Mouse (Mus musculus) cerebellum, postnatal 14 days (tissue): ENCODE measurements around the gene Mrtfb.
"Not testable (repeated sequence)": the region's sequence is repeated elsewhere in the genome, so short reads cannot be mapped to it uniquely, and the experiment has no call there.

Source experiments
- DNase-seq, 2 experiments: peaks; one replicate each; pipeline ENCODE4 v3.0.0; 2021; ENCODE audit warnings: mixed read lengths in 2 of 2

Mrtfb gene

DNA sequence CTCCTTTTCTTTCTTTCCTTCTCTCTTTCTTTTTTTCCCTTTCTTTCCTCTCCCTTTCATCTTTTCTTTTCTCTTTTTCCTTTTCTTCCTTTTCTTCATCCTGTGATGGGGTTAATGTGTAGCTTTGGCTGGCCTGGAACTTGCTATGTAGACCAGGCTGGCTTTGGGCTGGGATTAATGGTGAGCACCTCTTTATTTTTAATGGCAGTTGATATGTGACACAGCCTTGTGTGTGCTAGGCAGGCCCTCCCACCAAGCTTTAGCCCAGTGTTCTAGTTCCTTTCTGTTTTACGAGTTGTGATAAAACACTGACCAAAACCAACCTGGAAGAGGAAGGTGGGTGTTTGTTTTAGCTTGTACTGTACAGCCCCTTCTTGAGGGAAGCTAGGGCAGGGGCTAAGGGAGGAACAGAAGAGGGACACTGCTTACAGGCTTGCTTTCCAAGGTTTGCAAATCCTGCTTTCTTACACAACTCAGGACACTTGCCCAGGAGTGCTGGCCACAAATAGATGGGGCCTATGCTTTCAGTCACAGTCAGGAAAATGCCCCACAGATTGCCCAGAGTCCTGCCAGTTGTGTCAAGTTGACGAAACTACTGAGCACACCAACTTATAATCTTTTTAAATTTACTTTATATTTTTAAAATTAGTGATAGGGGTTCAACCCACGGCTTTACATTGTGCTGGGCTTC is 20.6 kb downstream of the Mrtfb start:
- no peak for DNase-seq

DNA sequence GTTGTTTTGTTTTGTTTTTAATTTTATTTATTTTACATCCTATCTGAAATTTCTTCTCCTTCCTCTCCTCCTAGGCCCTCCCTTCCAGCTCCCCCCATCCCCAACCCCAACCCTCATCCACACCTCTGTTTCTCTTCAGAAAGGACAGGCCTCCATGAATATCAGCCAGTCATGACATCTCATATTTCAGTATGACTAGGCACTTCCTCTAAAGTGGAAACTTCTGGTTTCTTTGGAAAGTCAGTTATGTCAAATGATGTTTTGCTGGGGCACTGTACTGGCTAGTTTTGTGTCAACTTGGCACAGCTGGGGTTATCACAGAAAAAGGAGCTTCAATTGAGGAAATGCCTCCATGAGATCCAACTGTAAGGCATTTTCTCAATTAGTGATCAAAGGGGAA is 30.1 kb downstream of the Mrtfb start:
- DNase-seq = not testable (repeated sequence)

DNA sequence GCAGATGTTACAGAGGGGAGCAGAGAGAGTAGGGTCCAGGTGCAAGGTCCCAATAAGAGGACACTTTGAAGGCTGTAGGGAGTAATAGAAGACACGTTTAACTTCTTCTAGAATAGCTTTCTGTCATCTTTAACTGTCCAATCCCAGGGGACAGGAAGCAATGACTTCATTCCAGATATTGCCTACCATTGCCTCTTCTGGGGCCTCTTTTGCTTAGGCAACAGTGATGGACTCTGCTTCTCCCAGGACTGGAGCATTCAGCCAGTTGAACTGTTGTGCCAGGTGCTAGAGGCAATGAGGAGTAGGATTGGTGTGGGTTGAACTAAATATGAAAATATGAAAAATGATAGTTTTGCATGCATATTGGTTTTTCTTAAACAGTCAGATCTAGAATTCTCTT is 41.6 kb downstream of the Mrtfb start:
- DNase-seq = no peak

DNA sequence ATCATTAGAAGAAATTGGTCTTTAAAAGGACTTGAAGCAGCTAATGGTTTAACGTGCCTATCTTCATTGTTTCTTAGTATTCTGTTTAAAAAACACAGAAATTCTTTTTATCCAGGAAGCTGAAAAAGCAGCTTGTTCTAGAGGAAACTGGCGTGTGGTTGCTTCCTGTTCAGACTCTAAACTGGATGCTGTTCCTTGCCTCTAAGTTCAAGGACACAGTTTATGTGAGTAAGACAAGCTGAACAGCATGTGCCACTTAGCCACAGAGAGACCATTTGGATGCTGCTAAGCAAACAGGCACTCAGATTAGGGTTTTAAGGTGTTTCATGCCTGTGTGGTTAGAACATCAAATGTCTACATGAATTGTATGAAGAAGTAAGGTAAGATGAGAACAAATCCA is 42.7 kb downstream of the Mrtfb start:
- no peak for DNase-seq

DNA sequence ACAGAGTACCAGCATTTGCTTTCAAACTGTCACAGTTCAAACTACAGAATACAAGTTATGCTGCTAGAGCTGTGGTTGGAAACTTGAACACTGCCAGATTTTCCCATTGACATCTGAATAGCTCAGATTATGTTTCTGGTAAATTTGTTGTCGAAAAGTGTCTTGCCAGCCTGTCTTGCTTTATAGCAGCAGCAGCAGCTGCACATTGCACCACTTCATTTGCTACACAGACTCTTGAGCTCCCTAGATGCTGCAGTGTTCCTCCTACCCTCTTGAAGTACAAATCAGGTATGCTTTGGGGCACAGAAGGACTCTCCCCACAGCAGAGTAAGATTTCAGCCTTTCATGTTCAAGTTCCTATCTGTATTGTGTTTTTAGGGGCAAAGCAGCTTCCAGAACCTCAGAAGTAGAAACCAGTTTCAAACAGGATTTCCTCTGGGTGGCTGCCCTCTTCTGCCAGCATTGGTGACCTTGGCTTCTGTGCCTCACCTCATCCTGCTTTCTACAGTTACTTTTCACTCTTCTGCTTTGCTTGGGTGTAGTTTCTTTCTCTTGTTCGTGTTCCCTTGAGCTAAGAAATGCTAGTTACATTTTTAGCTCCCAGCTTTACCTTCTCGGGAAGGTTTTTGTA is 49.9 kb downstream of the Mrtfb start:
- no peak for DNase-seq

DNA sequence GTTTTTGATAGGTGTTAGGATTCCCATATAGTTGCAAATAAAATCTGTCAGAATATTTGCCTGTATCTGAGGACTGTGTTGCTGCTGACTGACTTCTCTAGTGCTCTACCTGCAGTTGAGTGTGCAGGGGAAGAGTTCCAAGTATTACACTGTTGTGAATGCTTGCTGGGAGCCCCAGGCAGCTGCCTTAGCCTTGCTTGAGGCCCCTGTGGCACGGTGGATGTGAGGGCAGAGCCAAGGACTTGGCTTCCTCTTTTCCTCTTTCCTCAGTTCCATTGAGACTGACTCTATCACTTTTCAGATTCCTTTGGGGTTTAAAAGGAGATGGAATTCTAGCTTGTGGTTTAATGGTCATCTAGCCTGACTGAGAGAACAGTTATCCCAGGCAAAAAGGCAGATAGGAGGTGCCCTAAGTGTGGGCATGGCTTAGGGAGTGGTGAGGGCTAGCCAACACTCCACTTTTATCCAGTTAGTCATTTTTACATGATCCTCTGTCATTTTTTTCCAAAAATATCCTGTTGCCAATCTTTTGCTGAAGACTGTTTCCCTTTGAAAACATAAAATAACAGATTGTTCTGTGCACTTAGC is 53.9 kb downstream of the Mrtfb start:
- DNase-seq = no peak

DNA sequence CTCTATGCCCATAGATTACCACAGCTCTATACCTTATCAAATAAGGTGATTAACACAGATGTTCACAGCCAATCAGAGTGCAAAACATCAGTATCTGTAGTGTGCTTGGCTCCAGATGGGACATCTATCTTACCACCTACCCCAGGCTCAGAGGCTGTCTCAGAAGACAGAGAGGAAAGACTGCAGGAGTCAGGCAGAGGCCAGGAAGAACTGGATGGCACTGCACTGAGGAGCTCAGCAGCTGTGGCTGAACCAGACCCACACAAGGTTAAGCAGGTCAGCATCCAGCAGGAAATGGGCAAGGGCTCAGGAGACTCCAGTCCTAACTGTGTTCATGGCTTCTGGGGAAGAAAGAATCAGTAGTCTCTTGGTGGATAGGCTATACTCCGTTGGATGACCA is 55.1 kb downstream of the Mrtfb start:
- DNase-seq = no peak

DNA sequence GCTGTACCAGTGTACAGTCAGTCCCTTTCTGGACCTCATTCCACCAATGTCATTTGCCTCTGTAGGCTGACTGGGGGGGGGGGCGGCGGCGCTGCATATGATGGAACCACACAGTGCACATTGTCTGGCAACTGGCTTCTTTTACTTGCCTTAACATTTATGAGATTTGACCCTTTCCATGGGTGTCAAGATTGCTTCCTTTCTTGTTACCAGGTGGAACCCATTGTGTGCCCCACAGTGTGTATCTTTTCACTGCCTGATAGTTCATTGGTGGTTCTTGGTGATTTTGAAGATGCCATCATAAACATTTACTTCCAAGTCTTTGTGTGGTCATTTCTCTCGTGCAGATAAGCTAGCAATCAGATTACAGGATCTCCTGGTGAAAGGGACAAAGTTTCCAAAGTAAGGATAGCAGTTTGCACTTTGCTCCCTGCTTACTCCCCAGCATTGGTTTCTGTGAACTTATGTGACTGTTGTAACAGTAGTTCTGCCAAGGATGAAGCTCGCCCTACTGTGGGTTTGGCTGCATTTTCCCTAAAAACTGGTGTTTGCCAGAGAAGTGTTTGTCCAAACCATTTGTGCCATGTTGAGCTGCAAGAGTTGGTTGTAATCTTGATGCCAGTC is 56.9 kb downstream of the Mrtfb start:
- DNase-seq = no peak

DNA sequence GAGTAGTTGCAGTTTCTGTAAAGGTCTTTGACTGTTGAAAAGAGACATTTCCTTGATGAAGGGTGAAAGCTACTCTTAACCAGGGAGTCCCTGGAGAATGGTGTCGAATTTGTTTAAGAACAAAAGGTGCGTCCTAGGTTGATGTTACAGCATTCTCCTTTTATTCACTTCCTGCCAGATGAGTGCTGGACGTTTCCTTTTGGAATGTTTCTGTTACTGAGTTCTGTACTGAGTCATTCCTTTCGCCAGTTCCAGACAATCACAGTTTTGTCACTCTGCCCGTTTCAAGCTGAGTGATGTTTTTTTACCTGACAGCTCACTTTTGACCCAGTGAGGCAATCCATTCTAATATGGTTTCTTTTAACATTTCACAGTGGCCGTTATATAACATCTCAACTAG is 67.5 kb downstream of the Mrtfb start:
- DNase-seq = no peak

DNA sequence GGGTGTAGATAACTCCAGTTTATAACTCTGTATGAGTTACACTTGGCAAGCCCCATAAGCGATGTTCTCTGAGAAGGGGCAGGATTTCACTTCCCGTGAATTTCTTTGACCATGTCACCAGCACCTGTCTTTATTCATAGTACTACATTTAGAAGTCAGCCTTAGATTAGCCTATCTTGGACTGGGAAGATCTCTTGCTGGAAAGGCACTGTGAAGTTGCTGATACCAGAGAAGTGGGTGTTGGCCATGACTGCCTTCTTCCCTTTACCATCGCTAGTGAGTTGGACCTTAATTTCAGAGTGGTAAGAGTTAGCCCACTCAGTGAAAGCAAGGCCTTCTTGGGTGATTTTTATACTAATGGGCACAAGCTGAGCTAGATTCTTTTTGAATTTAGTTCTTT is 70.3 kb downstream of the Mrtfb start:
- no peak for DNase-seq

DNA sequence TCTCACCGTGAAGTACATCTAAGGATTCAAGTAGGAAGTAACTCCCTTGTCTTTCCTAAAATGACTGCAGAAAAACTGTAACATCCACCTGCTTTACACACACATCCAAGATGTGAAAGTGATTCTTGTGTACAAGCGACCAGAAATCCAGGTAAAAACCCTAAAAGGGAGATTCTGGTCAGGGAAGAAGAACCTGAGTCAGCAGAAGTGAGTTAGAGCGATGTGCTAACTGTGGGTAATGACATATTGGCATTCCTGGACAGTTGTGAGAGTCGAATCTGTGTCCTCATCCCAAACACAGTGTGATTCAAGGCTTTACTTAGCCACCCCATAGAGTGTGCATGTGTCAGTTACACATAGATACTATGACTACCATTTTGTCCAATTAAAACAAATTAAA is 72.4 kb downstream of the Mrtfb start:
- DNase-seq = no peak

DNA sequence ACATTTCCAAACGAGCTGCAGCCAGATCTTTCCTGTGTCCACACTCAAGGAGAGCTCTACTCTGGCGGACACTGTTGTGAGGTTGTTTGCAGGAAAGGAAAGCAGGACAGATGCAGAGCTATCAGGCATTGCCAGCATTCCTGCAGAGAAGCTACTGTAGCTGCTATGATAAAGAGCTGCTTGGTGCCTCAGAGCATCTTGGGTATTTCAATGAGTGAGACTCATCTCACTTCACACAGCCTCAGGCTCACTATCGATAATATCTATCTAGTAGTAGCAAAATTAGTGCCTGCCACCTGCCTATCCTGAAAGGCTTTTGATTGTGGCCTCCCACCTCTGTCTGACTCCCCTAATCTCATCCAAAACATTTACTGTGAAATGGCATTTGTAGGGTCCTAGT is 73.4 kb downstream of the Mrtfb start:
- DNase-seq = peak; percentile 12 to 29

DNA sequence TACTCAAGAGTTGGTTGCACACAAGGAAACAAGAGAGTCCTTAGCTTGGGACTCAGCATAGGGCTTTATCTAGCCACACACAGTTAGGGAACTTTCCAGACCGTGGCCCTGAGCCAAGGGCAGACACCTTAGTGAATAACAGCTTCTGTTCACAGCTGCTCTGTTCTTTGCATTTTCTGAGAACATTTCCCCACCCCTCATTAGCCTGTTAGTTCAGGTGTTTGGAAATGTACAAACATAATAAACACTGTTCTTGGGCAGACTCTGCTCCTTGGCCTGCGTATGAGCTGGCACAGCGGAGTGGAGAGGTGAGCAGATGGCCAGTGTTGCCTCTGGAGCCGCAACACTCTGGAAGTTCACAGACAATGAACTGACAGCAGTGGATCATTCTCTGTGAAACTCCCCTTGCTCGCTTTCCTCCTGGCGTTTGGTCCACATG is 74.0 kb downstream of the Mrtfb start:
- peak; percentile 31 to 38 for DNase-seq

DNA sequence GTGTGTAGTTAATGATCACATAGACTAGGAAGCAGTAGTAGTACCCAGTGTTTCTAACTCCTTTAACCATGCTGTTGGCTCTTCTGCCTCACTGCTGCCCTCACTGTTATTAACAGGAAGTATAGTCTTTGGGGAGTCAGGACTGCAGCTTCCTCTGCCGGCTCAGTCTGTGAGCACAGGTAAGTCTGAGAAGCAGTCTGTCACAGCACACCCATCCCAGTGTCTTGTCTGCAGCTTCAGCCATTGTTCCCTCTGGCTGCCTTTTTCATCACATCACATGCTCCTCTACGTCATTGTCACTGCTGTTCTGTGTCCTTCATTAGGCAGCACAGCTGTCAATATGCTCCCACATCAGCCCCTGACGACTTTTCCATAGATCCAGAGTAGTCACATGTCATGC is 75.6 kb downstream of the Mrtfb start:
- no peak for DNase-seq

DNA sequence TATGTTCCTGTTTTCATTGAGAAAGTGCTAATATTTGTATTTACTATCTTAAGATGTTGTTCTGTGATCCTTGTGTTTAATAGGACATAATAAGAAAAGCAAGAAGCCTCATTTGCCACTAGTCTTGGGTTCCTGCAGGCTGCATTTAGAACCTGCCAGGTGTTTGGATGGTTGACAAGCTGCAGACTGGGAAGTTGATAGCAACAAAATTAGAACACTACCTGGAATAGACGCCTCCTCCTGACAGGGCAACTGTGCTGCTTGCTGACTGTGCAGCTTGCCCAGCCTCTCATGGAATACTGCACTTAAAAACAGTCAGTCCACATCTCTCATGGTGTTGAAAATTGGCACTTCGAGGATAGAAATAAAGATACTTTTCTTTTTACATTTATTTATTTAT is 76.3 kb downstream of the Mrtfb start:
- no peak for DNase-seq

DNA sequence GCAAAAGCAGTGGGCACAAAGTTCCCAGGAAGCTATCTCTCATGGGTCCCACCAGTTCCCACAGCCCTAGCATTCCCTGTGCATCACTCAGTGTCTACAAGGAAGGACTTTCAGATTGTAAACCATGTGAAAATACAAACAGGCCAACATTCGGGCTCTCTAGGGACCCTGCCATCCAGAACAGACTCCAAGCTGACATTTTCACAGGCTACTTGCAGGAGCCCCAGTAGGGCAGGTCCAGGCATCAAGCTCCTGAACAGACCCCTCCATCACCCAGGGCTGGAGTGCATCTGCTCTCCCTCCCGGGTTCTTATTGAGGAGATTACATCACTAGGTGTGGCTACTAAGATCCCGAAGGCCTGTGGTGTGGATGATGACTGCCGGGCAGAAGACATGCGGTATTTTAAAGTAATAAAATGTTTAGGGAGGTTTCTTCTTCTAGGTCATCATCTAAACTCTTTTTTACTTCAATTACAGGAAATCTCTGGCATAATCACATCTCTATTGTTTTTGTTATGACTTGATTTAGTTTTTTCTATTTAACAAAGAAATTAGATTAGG is 77.6 kb downstream of the Mrtfb start:
- DNase-seq = no peak

DNA sequence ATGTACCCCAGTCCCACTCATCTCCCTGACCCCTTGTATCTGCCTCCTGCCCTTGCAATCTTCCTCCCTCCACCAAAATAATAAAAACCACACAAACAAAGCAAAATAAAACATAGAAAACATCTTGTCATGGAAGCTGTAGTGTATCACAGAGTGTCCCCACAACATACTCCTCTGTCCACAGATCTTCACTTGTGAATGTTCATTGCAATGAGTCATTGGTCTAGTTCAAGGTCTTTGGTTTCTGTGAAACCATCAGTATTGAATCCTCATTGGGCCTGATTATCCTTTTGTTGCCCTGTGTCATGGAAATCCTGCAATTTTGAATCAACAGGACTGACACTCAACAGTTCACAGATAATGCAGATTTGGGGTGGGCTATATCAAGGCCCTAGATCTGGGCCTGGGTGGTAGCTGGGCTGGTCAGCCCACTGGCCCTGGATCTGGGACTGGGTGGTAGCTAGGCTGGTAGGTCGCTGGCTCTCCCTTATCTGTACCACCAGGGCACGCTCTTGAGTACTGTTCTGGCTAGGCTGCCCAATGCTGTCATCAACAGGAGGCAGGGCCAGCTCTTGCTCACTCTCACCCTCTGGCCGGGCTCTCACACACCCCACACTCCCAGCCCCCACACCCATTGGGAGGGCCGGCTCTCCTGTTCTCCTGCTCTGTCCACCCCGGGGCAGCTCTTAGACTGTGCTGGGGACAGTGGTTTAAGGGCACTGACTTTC is 80.4 kb downstream of the Mrtfb start:
- DNase-seq = no peak

DNA sequence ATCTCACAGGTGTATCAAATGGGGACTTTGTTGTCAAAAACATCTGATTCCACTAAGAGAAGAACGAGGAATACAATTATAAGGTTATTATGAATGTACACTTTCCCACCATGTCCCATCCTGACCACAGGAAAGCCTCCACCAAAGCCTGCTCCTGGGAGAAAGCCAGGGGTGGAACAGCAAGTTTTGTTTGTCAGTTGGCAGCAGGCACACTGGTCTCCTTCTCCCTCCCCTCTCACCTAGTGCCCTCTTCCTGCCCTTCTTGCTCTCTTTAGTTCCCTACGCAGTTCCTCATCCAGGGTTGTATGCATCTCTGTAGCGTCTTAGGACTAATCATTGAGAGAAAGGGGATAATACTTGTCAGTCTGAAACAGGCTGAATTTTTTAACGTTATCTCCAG is 81.8 kb downstream of the Mrtfb start:
- no peak for DNase-seq

DNA sequence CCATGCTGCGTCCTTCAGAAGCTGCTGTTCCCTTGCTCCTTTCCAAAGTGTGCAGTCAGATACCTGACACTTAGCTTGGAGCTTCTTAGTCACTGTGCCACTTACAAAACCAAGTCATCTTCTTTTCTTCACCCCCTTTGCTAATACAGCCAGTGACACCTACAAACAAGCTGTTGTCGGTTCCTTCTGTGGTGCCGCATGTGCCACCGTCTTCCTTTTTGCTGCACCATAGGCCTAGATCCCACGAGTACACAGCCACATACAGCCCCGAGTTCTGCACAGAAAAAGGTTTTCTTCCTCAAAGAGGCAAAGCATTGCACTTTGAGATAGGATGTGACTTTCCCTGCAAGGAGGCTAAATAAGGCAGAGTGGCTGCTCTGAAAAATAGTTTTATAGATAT is 83.2 kb downstream of the Mrtfb start:
- DNase-seq = no peak

DNA sequence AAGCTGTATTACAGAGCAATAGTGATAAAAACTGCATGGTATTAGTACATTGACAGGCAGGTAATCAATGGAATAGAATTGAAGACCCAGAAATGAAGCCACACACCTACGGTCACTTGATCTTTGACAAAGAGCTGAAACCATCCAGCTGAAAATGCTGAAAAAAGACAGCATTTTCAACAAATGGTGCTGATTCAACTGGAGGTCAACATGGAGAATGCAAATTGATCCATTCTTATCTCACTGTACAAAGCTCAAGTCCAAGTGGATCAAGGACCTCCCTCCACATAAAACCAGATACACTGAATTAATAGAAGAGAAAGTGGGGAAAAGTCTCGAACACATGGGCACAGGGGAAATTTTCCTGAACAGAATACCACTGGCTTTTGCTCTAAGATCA is 89.5 kb downstream of the Mrtfb start:
- not testable (repeated sequence) for DNase-seq

DNA sequence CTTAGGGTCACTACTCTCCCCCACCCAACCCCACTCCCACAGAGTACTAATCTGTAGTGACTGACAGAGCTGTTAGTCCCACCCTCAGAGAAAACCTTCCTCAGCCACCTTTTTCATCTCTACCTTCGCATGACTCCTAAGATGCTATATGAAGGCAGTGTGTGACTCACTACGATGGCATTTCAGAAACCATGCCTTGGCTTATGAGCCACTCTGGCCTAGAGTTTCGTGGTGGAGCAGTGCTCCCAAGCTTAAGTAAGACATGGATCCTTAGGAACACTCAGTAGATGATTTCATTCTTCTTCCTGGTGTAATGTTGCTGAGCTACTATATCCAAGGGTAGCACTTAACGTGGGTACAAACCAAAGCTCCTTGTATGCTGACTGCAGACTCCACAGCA is 94.4 kb downstream of the Mrtfb start:
- DNase-seq = no peak

DNA sequence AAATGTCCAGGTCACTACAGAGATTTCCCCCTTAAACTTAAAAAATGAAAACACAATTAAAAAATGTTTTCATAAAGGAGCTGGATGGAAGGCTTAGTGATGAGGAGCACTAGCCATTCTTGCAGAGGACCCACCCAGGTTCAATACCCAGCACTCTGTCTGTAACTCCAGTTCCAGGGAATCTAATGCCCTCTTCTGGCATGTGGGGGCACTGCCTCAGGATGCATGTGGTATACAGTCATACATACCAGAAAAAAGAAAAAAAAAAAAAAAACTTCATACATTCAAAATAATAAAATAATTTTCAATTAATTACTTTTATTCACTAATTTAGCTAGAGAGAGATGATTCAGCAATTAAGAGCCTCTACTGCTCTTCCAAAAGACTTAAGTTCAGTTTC is 95.0 kb downstream of the Mrtfb start:
- DNase-seq = peak in 1 of 2 experiments; percentile 35

DNA sequence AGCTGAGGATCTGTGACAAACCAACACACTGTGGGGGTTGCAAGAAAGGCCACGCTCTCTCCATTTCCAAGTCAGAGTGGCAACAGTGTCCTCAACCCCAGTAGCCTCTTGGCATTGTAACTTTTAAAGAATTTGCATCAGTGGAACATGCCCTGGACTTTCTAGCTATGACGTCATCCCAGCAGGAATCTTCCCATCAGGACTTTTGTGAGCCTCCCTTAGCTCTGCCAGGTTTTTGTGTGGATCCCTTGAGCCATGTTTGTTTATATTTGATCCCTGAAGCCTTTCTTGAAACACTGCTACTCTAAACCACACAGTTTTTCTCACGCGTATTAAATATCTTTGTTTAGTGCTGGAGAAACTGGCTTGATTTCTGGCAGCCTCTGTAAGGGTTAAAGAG is 97.6 kb downstream of the Mrtfb start:
- DNase-seq = no peak
